9 mouse cellular contexts compared by ENCODE assay signal in genomic region chr16:18386972-18387371, GRCm38 (mm10). TPM values are rescaled to one million over a fixed set of nuclear protein-coding genes. Genes with fewer than 3 reads are reported as not detected.
A peak's percentile ranks its signal among the peaks of the same experiment; 100 is the strongest.
DNase-seq lines count a peak whose midpoint lies in the region; ATAC-seq and TF ChIP-seq lines count a peak whose summit lies in the region.
"Had no signal": no experiment of that assay in that cellular context is flagged by ENCODE, and none has a peak within 500 bp of the region (broad histone marks: within the 10 kb centered on the region; RNA-seq: fewer than 3 reads in every experiment).

No protein-coding gene starts in this region.

- 49% methylated on average over 3 of the region's 3 CpGs for WGBS in heart, embryonic 16.5 days
- 51% methylated on average over 3 of the region's 3 CpGs for WGBS in hindbrain, postnatal 0 days

- 0 out of 2 replicates have a peak overlapping the region, but pooled peaks have one; percentile 15 for H3K27ac ChIP-seq in heart, embryonic 16.5 days (ENCODE audit: low read length)
- peak overlapping the region; percentile 37; the same call in 1 of the 2 replicates for H3K27ac ChIP-seq in hindbrain, postnatal 0 days

- H3K9me3 ChIP-seq in heart, embryonic 16.5 days (replicated peaks; ENCODE audit: control insufficient read depth, low read length), result no peaks in the 10 kb centered on the region
- H3K9me3 ChIP-seq in E14TG2a.4 (ENCODE audit: low read length), result no peaks in the 10 kb centered on the region
- H3K9me3 ChIP-seq in G1E (replicated peaks), result no peaks in the 10 kb centered on the region
- no peaks in the 10 kb centered on the region for H3K9me3 ChIP-seq in hindbrain, postnatal 0 days (ENCODE audit: low read length)

- peaks cover 37% of the 10 kb centered on the region for H3K4me1 ChIP-seq in heart, embryonic 16.5 days (ENCODE audit: control insufficient read depth, insufficient read depth, low read length)
- H3K4me1 ChIP-seq in E14TG2a.4 (replicated peaks; ENCODE audit: low read depth, low read length) (peaks cover 99% of the 10 kb centered on the region), G1E (ENCODE audit: insufficient read depth, low read depth, low read length) (peaks cover 81% of the 10 kb centered on the region)
- peaks cover 28% of the 10 kb centered on the region for H3K4me1 ChIP-seq in hindbrain, postnatal 0 days (ENCODE audit: insufficient read depth, low read length)

- no peaks in the 10 kb centered on the region for H3K27me3 ChIP-seq in heart, embryonic 16.5 days (ENCODE audit: control insufficient read depth, insufficient read depth, low read length)
- H3K27me3 ChIP-seq in E14TG2a.4 (ENCODE audit: insufficient read depth, low read length), result no peaks in the 10 kb centered on the region; the same call in 1 of the 2 replicates
- H3K27me3 ChIP-seq in G1E (ENCODE audit: insufficient read depth, low read length), result no peaks in the 10 kb centered on the region
- H3K27me3 ChIP-seq in hindbrain, postnatal 0 days (ENCODE audit: insufficient read depth, low read length), result no peaks in the 10 kb centered on the region

- TF ChIP-seq CTCF in E14TG2a.4 (conservative IDR thresholded peaks at IDR 0.05; ENCODE audit: low read length), result no peak
- TF ChIP-seq CTCF in G1E (IDR thresholded peaks at IDR 0.05; ENCODE audit: low read depth, low read length), result no peak
- no peak for TF ChIP-seq CTCF in hindbrain, postnatal 0 days (IDR thresholded peaks at IDR 0.05; ENCODE audit: low read depth)

- no peak overlapping the region for H3K4me3 ChIP-seq in heart, embryonic 16.5 days (ENCODE audit: low read length)
- H3K4me3 ChIP-seq in E14TG2a.4 (replicated peaks; ENCODE audit: low read length) (0 out of 2 replicates have a peak overlapping the region, but pooled peaks have one; percentile 1), G1E (ENCODE audit: low read depth, low read length) (peak overlapping the region; percentile 43; the same call in 1 of the 2 replicates)
- H3K4me3 ChIP-seq in hindbrain, postnatal 0 days (ENCODE audit: low read length), result no peak overlapping the region
- H3K4me3 ChIP-seq: myocyte had no signal

- H3K4me2 ChIP-seq in heart, embryonic 16.5 days (ENCODE audit: low read depth, low read length), result no peak overlapping the region
- H3K4me2 ChIP-seq in hindbrain, postnatal 0 days (ENCODE audit: low read depth, low read length), result no peak overlapping the region

- no peaks in the 10 kb centered on the region for H3K36me3 ChIP-seq in heart, embryonic 16.5 days (ENCODE audit: control insufficient read depth, insufficient read depth)
- H3K36me3 ChIP-seq in E14TG2a.4 (ENCODE audit: insufficient read depth, low read length), result no peaks in the 10 kb centered on the region
- H3K36me3 ChIP-seq in G1E (replicated peaks), result no peaks in the 10 kb centered on the region
- H3K36me3 ChIP-seq in hindbrain, postnatal 0 days (ENCODE audit: insufficient read depth, low read length), result no peaks in the 10 kb centered on the region

- ATAC-seq in heart, embryonic 16.5 days (replicated peaks; ENCODE audit: extremely low read depth, insufficient read depth, low FRiP score), result no peak
- ATAC-seq in G1E (ENCODE audit: extremely low read depth, insufficient number of reproducible peaks, low FRiP score, poor library complexity, severe bottlenecking), result no peak
- no peak for ATAC-seq in hindbrain, postnatal 0 days
- no peak for ATAC-seq in erythroblast, adult 5-6 weeks (replicated peaks; ENCODE audit: low FRiP score, poor library complexity, severe bottlenecking)

- H3K9ac ChIP-seq in heart, embryonic 16.5 days (ENCODE audit: low read length), result 0 out of 2 replicates have a peak overlapping the region, but pooled peaks have one; percentile 16
- no peak overlapping the region for H3K9ac ChIP-seq in hindbrain, postnatal 0 days (replicated peaks; ENCODE audit: low read length)

- no peak for DNase-seq in heart, adult 18-20 months
- no peak for DNase-seq in G1E (ENCODE audit: low spot score)
- DNase-seq in hindbrain, postnatal 0 days (ENCODE audit: low spot score), result no peak
- no peak for DNase-seq in lung, adult 18-20 months
- DNase-seq: right cerebral cortex, adult 18-20 months had no signal

RNA-seq across cellular contexts. Expression of gene Arvcf, which starts 39.0 kb away (rescaled TPM):
- polyA plus RNA-seq in heart, embryonic 16.5 days (2015; fragmentation: Nextera tagmentation; extraction: Ambion mirVana), result 33.1 and 39.5 TPM in 2 replicates
- 10 to 100 TPM; 13.1 to 15.1 TPM for total RNA-seq in heart, adult 18-20 months (2021)
- total RNA-seq in G1E (2014; fragmentation: Nextera tagmentation) (53.7 and 64.0 TPM in 2 replicates), G1E (2017) (188 and 239 TPM in 2 replicates)
- 137 and 154 TPM in 2 replicates for polyA plus RNA-seq in G1E (2012)
- 168 and 180 TPM in 2 replicates for total RNA-seq in hindbrain, postnatal 0 days (2014; rRNA removed)
- polyA plus RNA-seq in hindbrain, postnatal 0 days (2015; fragmentation: Nextera tagmentation; extraction: Ambion mirVana), result 46.3 and 48.9 TPM in 2 replicates
- 1.5 and 2.7 TPM in 2 replicates for total RNA-seq in erythroblast, adult 5-6 weeks (2015; ENCODE audit: low replicate concordance)
- 8.7 TPM in 1 of 2 replicates, not detected in the other for total RNA-seq in erythroblast, adult 5-6 weeks (2017; ENCODE audit: low replicate concordance)

RNA-seq across cellular contexts. Expression of gene Tango2, which starts 39.1 kb away (rescaled TPM):
- 72.9 and 74.6 TPM in 2 replicates for polyA plus RNA-seq in heart, embryonic 16.5 days (2015; fragmentation: Nextera tagmentation; extraction: Ambion mirVana)
- total RNA-seq in heart, adult 18-20 months (2021), result 100 to 1,000 TPM; 170 to 176 TPM
- total RNA-seq in G1E (2014; fragmentation: Nextera tagmentation), result 87.0 and 88.7 TPM in 2 replicates
- 40.7 and 47.9 TPM in 2 replicates for total RNA-seq in G1E (2017)
- polyA plus RNA-seq in G1E (2012), result 37.3 and 42.8 TPM in 2 replicates
- total RNA-seq in hindbrain, postnatal 0 days (2014; rRNA removed), result 43.5 and 63.3 TPM in 2 replicates
- polyA plus RNA-seq in hindbrain, postnatal 0 days (2015; fragmentation: Nextera tagmentation; extraction: Ambion mirVana), result 95.6 and 99.2 TPM in 2 replicates
- 8.8 and 26.9 TPM in 2 replicates for total RNA-seq in erythroblast, adult 5-6 weeks (2015; ENCODE audit: low replicate concordance)
- total RNA-seq in erythroblast, adult 5-6 weeks (2017; ENCODE audit: low replicate concordance), result 8.8 and 12.1 TPM in 2 replicates

RNA-seq across cellular contexts. Expression of gene Txnrd2, which starts 39.2 kb away (rescaled TPM):
- 38.4 and 39.6 TPM in 2 replicates for polyA plus RNA-seq in heart, embryonic 16.5 days (2015; fragmentation: Nextera tagmentation; extraction: Ambion mirVana)
- 10 to 100 TPM; 42.9 to 44.4 TPM for total RNA-seq in heart, adult 18-20 months (2021)
- total RNA-seq in G1E (2014; fragmentation: Nextera tagmentation), result 25.3 and 50.3 TPM in 2 replicates
- total RNA-seq in G1E (2017), result 12.8 and 18.3 TPM in 2 replicates
- polyA plus RNA-seq in G1E (2012), result 16.4 and 18.5 TPM in 2 replicates
- total RNA-seq in hindbrain, postnatal 0 days (2014; rRNA removed), result 17.9 and 23.1 TPM in 2 replicates
- 37.6 and 41.8 TPM in 2 replicates for polyA plus RNA-seq in hindbrain, postnatal 0 days (2015; fragmentation: Nextera tagmentation; extraction: Ambion mirVana)
- 274 and 358 TPM in 2 replicates for total RNA-seq in erythroblast, adult 5-6 weeks (2015; ENCODE audit: low replicate concordance)
- 493 and 499 TPM in 2 replicates for total RNA-seq in erythroblast, adult 5-6 weeks (2017; ENCODE audit: low replicate concordance)

RNA-seq across cellular contexts. Expression of gene Comt, which starts 39.7 kb away (rescaled TPM):
- polyA plus RNA-seq in heart, embryonic 16.5 days (2015; fragmentation: Nextera tagmentation; extraction: Ambion mirVana), result 128 and 142 TPM in 2 replicates
- 100 to 1,000 TPM; 123 to 141 TPM for total RNA-seq in heart, adult 18-20 months (2021)
- total RNA-seq in G1E (2014; fragmentation: Nextera tagmentation) (51.1 and 59.0 TPM in 2 replicates), G1E (2017) (36.7 and 53.7 TPM in 2 replicates)
- polyA plus RNA-seq in G1E (2012), result 25.2 and 47.5 TPM in 2 replicates
- 82.8 and 88.9 TPM in 2 replicates for total RNA-seq in hindbrain, postnatal 0 days (2014; rRNA removed)
- 94.3 and 102 TPM in 2 replicates for polyA plus RNA-seq in hindbrain, postnatal 0 days (2015; fragmentation: Nextera tagmentation; extraction: Ambion mirVana)
- 27.9 and 29.9 TPM in 2 replicates for total RNA-seq in erythroblast, adult 5-6 weeks (2015; ENCODE audit: low replicate concordance)
- total RNA-seq in erythroblast, adult 5-6 weeks (2017; ENCODE audit: low replicate concordance), result 26.8 and 29.1 TPM in 2 replicates

Comparison
In these comparisons a context has a peak if more than half of its experiments do, and no peak if none do; other contexts are left out.
1. H3K4me3 ChIP-seq: peak in E14TG2a.4 (single experiment) and G1E (single experiment); none in heart, embryonic 16.5 days (single experiment) and hindbrain, postnatal 0 days (single experiment).
2. RNA of gene Txnrd2, which starts 39.2 kb away (total RNA-seq): 274 to 499 TPM in erythroblast, adult 5-6 weeks; 12.8 to 50.3 TPM in G1E, 42.9 to 44.4 TPM in heart, adult 18-20 months and 17.9 to 23.1 TPM in hindbrain, postnatal 0 days; every median in the first group is over 4 times any median in the second.